In the genomic region with DNA sequence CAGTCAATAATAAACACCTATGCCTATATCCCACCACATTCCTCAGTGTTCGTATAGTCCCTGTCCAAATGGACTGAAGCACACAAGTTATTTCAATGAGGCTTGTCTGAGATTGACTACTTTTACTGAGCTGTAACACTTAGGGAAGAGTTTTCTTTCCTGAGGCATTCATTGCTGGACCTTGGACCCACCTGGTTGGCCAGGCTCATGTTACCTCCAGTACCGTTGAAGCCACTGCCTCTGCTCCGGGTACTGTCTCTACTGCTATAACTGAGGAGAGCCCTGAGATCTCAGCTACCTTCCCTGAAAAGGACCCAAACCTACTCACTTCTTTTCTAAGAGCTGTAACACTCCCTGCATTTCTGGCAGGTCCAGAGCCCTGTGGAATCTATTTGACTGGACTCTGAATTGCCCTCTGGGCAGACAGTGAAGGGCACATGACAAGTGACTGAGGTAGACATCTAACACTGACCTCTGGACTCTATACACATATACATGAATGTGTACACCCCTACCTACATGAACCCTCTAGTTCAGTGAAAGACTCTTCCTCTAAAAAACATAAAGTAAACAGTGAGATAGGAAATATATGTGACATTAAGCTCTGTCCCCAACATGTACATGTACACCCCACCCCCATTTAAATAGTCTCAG, we compare ENCODE assay signal across 22 mouse cellular contexts. TPM values are rescaled to one million over a fixed set of nuclear protein-coding genes. Genes with fewer than 3 reads are reported as not detected.
"Had no signal": no experiment of that assay in that cellular context is flagged by ENCODE, and none has a peak within 500 bp of the region (broad histone marks: within the 10 kb centered on the region; RNA-seq: fewer than 3 reads in every experiment).

No protein-coding gene starts in this region.

- H3K27me3 ChIP-seq: limb, embryonic 12.5 days; limb, embryonic 15.5 days had no signal

- H3K9me3 ChIP-seq: limb, embryonic 12.5 days; limb, embryonic 15.5 days had no signal

- DNase-seq: kidney, postnatal 4 days; left cerebral cortex, postnatal 4 days; lung, adult 2 months; lung, postnatal 14 days; lung, postnatal 4 days; midbrain, embryonic 14.5 days; thymus, adult 18-20 months; thymus, postnatal 36 days had no signal

- H3K4me3 ChIP-seq: limb, embryonic 12.5 days; limb, embryonic 15.5 days had no signal

- ATAC-seq: hindbrain, postnatal 0 days; inflammation-experienced regulatory T-cells, adult 6 months had no signal

- H3K4me1 ChIP-seq: limb, embryonic 12.5 days; limb, embryonic 15.5 days had no signal

- H3K4me2 ChIP-seq: limb, embryonic 12.5 days; limb, embryonic 15.5 days; midbrain, embryonic 11.5 days had no signal

- H3K36me3 ChIP-seq: limb, embryonic 12.5 days; limb, embryonic 15.5 days had no signal

- H3K27ac ChIP-seq: hindbrain, postnatal 0 days; kidney, postnatal 0 days; limb, embryonic 12.5 days; limb, embryonic 15.5 days had no signal

- H3K9ac ChIP-seq: limb, embryonic 12.5 days; limb, embryonic 15.5 days had no signal

RNA-seq across cellular contexts. Expression of gene Gm6377, which starts 39.0 kb away (rescaled TPM):
- total RNA-seq: hindbrain, postnatal 0 days; layer of hippocampus, adult 18-20 months; layer of hippocampus, postnatal 14 days; left cerebral cortex, adult 8-10 months; left cerebral cortex, postnatal 14 days; left cerebral cortex, postnatal 4 days had no signal
- polyA plus RNA-seq: neural tube, embryonic 11.5 days; neural tube, embryonic 14.5 days; small intestine, adult 2 months; testis, adult 2 months had no signal
